Mouse (Mus musculus) embryonic facial prominence, embryonic 10.5 days (tissue): Measurements from ENCODE around the gene Svbp. TPM values are rescaled to one million over a fixed set of nuclear protein-coding genes. Genes with fewer than 3 reads are reported as not detected.
A peak's percentile ranks its signal among the peaks of the same experiment; 100 is the strongest.

Experiments used
- DNase-seq: peaks from one replicate; pipeline ENCODE4 v3.0.0-alpha.2; 2017; ENCODE audit warnings: low spot score
- H3K27ac ChIP-seq: fragments of 300-500 bp; sonication (generic); replicated peaks from 2 replicates; pipeline ENCODE4 v1.5.1; 2016; ENCODE audit warnings: mild to moderate bottlenecking
- H3K27me3 ChIP-seq: fragments of 300-500 bp; sonication (generic); replicated peaks from 2 replicates; pipeline ENCODE4 v1.6.1; 2016; ENCODE audit warnings: low read depth, mild to moderate bottlenecking; ENCODE audit not compliant: poor library complexity, severe bottlenecking
- H3K36me3 ChIP-seq: fragments of 300-500 bp; sonication (generic); replicated peaks from 2 replicates; pipeline ENCODE4 v1.6.1; 2016; ENCODE audit warnings: mild to moderate bottlenecking, moderate library complexity
- H3K4me1 ChIP-seq: fragments of 300-500 bp; sonication (generic); 2 replicates; pipeline ENCODE4 v1.6.1; 2016
- H3K4me3 ChIP-seq: fragments of 300-500 bp; sonication (generic); 2 replicates; pipeline ENCODE4 v1.5.1; 2016; ENCODE audit warnings: mild to moderate bottlenecking, moderate library complexity
- H3K9me3 ChIP-seq: fragments of 300-500 bp; sonication (generic); 2 replicates; pipeline ENCODE4 v1.6.1; 2016; ENCODE audit warnings: mild to moderate bottlenecking
- WGBS: fragments of 180-500 bp; shearing (Covaris S2); methylation state at CpG from one replicate; pipeline ENCODE4 v1.1.7; 2016; 5-methylcytosine and 5-hydroxymethylcytosine counted together
- polyA plus RNA-seq: library from polyadenylated mRNA; unstranded; fragments of >200 nt; fragmentation: Nextera tagmentation; extraction: Ambion mirVana; gene quantifications from 2 replicates; pipeline ENCODE4 v1.2.1, GENCODE M21; 2016

Gene Svbp
- polyA plus RNA-seq, 1 experiment from 2014 or later: 139 TPM

- Histone ChIP-seq H3K9me3 (no peaks in the 10 kb centered on the region), H3K4me3 (peak within 1 kb of the TSS; percentile 80), H3K27ac (peak within 1 kb of the TSS; percentile 89), H3K4me1 (peaks cover 12% of the 10 kb centered on the region), H3K27me3 (no peaks in the 10 kb centered on the region), H3K36me3 (peaks cover 33% of the 10 kb centered on the region)
- under 1% methylated on average over 40 of the region's 40 CpGs for WGBS
- DNase-seq: peak; percentile 94
These were observed 21.2 kb upstream of the Svbp start, which contains the start of gene Zfp691 for GRCm38 (mm10) chr4:119173851-119174453. Gene Zfp691 (minus strand): TSS chr4:119174195.

GRCm38 (mm10) chr4:119177702-119178101, 17.4 kb upstream of the Svbp start:
- Histone ChIP-seq H3K27ac (no peak overlapping the region), H3K4me1 (peaks cover 7% of the 10 kb centered on the region), H3K36me3 (no peaks in the 10 kb centered on the region), H3K9me3 (no peaks in the 10 kb centered on the region), H3K27me3 (no peaks in the 10 kb centered on the region; the same call in 1 of the 2 replicates), H3K4me3 (no peak overlapping the region)
- DNase-seq: no peak
- WGBS: 78% methylated on average over 5 of the region's 5 CpGs

GRCm38 (mm10) chr4:119178331-119178730, 16.8 kb upstream of the Svbp start:
- no peaks in the 10 kb centered on the region; the same call in 1 of the 2 replicates for H3K27me3 ChIP-seq
- H3K36me3 ChIP-seq: no peaks in the 10 kb centered on the region
- WGBS: 72% methylated on average over 18 of the region's 18 CpGs

GRCm38 (mm10) chr4:119180133-119180707, 14.9 kb upstream of the Svbp start:
- Histone ChIP-seq H3K36me3 (no peaks in the 10 kb centered on the region), H3K9me3 (no peaks in the 10 kb centered on the region), H3K27me3 (no peaks in the 10 kb centered on the region; the same call in 1 of the 2 replicates), H3K27ac (no peak overlapping the region), H3K4me1 (no peaks in the 10 kb centered on the region), H3K4me3 (no peak overlapping the region)
- 61% methylated on average over 4 of the region's 4 CpGs for whole genome bisulfite sequencing
- DNase-seq: no peak

More at GRCm38 (mm10) chr4:119178331-119178730, 16.8 kb upstream of the Svbp start:
- no peak overlapping the region for H3K27ac ChIP-seq
- H3K4me3 ChIP-seq: no peak overlapping the region
- peaks cover under 1% of the 10 kb centered on the region; the same call in 1 of the 2 replicates for H3K4me1 ChIP-seq
- no peaks in the 10 kb centered on the region for H3K9me3 ChIP-seq
- DNase-seq: no peak

- H3K4me3 ChIP-seq: no peak overlapping the region
- no peaks in the 10 kb centered on the region for H3K4me1 ChIP-seq
- no peaks in the 10 kb centered on the region for H3K36me3 ChIP-seq
- H3K27ac ChIP-seq: no peak overlapping the region
- WGBS: 88% methylated on average over 9 of the region's 9 CpGs
- DNase-seq: no peak
- H3K27me3 ChIP-seq: no peaks in the 10 kb centered on the region; the same call in 1 of the 2 replicates
- no peaks in the 10 kb centered on the region for H3K9me3 ChIP-seq
These were observed 13.7 kb upstream of the Svbp start for GRCm38 (mm10) chr4:119181456-119181855.

- no peaks in the 10 kb centered on the region for H3K36me3 ChIP-seq
- WGBS: 50% methylated on average over 1 of the region's 1 CpGs
- H3K9me3 ChIP-seq: no peaks in the 10 kb centered on the region
- DNase-seq: no peak
- H3K4me1 ChIP-seq: no peaks in the 10 kb centered on the region
- no peak overlapping the region for H3K27ac ChIP-seq
- H3K4me3 ChIP-seq: no peak overlapping the region
- no peaks in the 10 kb centered on the region; the same call in 1 of the 2 replicates for H3K27me3 ChIP-seq
These were observed 11.6 kb upstream of the Svbp start for GRCm38 (mm10) chr4:119183525-119183924.

- no peaks in the 10 kb centered on the region for H3K4me1 ChIP-seq
- H3K36me3 ChIP-seq: no peaks in the 10 kb centered on the region
- no peak for DNase-seq
- H3K4me3 ChIP-seq: no peak overlapping the region
- WGBS: 86% methylated on average over 4 of the region's 4 CpGs
- H3K27ac ChIP-seq: no peak overlapping the region
- no peaks in the 10 kb centered on the region for H3K9me3 ChIP-seq
- no peaks in the 10 kb centered on the region; the same call in 1 of the 2 replicates for H3K27me3 ChIP-seq
These were observed 9.3 kb upstream of the Svbp start for GRCm38 (mm10) chr4:119185771-119186170.

- DNase-seq: no peak
- Histone ChIP-seq H3K4me3 (peak overlapping the region; percentile 18; the same call in 1 of the 2 replicates), H3K27me3 (no peaks in the 10 kb centered on the region), H3K36me3 (no peaks in the 10 kb centered on the region), H3K27ac (no peak overlapping the region), H3K9me3 (no peaks in the 10 kb centered on the region), H3K4me1 (no peaks in the 10 kb centered on the region)
- 56% methylated on average over 11 of the region's 11 CpGs for WGBS
These were observed 6.9 kb upstream of the Svbp start for GRCm38 (mm10) chr4:119188060-119188785.

- Histone ChIP-seq H3K9me3 (no peaks in the 10 kb centered on the region), H3K36me3 (no peaks in the 10 kb centered on the region), H3K27me3 (no peaks in the 10 kb centered on the region), H3K4me3 (no peak overlapping the region), H3K27ac (no peak overlapping the region), H3K4me1 (no peaks in the 10 kb centered on the region)
- DNase-seq: no peak
- WGBS: 85% methylated on average over 6 of the region's 6 CpGs
These were observed 5.7 kb upstream of the Svbp start for GRCm38 (mm10) chr4:119189392-119189791.

GRCm38 (mm10) chr4:119189864-119190263, 5.2 kb upstream of the Svbp start, which contains the start of gene Ermap:
Gene Ermap (minus strand): TSS chr4:119190011.
- Histone ChIP-seq H3K27me3 (no peaks in the 10 kb centered on the region), H3K27ac (no peak within 1 kb of the TSS), H3K36me3 (no peaks in the 10 kb centered on the region), H3K9me3 (no peaks in the 10 kb centered on the region), H3K4me3 (no peak within 1 kb of the TSS), H3K4me1 (no peaks in the 10 kb centered on the region)
- 77% methylated on average over 6 of the region's 6 CpGs for WGBS
- DNase-seq: no peak

GRCm38 (mm10) chr4:119190618-119191017, 4.5 kb upstream of the Svbp start:
- no peak overlapping the region for H3K27ac ChIP-seq
- no peaks in the 10 kb centered on the region for H3K27me3 ChIP-seq
- no peak overlapping the region for H3K4me3 ChIP-seq
- WGBS: 89% methylated on average over 8 of the region's 8 CpGs
- H3K4me1 ChIP-seq: peaks cover 6% of the 10 kb centered on the region; the same call in 1 of the 2 replicates
- DNase-seq: no peak
- H3K9me3 ChIP-seq: no peaks in the 10 kb centered on the region
- no peaks in the 10 kb centered on the region for H3K36me3 ChIP-seq

- Histone ChIP-seq H3K9me3 (no peaks in the 10 kb centered on the region), H3K27me3 (no peaks in the 10 kb centered on the region), H3K4me3 (no peak overlapping the region), H3K4me1 (peaks cover 12% of the 10 kb centered on the region), H3K27ac (no peak overlapping the region), H3K36me3 (no peaks in the 10 kb centered on the region)
- 73% methylated on average over 3 of the region's 3 CpGs for WGBS
- DNase-seq: no peak
These were observed 3.8 kb upstream of the Svbp start for GRCm38 (mm10) chr4:119191273-119191672.
